Mouse (Mus musculus) spleen, postnatal 4 days (tissue): Measurements from ENCODE around the gene Fuom.

ENCODE experiments used
- DNase-seq, 2 experiments: peaks; one replicate each; pipeline ENCODE4 v3.0.0; 2022; ENCODE audit warnings: low spot score in 2 of 2

Fuom gene

DNA sequence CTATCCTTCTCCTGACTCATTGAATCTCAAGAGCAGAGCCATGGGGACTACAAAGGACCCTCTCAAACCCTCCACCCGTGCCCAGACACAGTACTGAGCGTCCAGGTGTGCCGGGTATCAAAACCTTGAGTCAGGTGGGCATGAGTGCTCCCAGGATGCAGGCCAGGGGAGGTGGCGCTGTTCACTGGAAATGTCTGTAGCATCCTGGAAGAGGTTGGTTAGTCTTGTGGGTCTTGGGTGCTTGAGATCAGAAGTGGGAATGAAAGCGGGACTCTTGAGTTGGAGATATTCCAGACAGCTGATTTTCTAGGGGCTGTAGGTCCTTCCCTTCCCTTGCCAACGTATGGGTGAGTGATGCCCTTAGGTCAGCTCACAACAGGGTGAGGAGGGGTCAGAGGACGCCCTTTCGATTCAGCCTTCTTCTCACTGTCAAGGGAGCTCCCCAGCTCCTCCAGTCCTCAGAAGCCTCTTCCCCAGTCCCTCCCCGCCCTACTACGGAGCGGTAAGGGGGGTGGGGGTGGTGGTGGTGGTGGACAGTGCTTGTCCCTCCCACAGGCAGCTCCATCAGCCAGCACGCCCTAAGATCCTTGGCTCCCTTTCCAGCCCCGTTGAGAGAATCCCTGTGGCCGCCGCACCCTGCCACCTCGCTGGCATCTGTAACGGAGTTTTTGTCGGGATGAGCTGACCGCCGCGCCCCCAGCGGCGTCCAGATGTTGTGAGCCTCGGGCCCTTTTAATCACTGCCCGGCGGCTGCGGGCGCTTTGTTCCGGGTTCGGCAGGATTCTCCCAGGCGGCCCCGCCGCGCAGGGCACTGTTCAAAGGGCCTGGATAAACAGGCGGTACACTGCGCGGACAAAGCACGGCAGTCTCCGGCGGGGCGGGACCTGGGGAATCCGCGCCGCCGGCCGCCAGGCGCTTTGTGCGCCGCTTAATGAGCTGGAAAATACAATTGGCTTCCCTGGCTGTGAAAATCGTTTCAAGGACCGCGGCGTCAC, 44.5 kb downstream of the Fuom start:
- no peak for DNase-seq

DNA sequence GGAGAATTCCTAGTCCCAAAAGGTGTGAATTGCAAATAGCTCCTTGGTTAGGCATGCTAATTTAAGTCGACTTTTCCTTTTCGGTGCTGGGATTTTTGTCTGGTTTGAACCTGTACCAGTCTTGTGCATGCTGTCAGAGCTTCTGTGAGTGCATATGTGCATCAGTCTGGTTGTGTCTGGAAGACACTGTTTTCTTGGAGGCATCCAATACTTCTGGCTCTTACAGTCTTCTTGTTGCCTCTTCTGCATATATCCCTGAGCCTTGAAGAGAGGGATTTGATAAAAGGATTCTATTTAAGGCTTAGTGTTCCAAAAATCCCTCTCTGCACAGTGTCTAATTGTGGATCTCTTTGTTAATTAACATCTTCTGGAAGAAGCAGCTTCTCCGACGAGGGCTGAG, 48.1 kb downstream of the Fuom start:
- DNase-seq: no peak

DNA sequence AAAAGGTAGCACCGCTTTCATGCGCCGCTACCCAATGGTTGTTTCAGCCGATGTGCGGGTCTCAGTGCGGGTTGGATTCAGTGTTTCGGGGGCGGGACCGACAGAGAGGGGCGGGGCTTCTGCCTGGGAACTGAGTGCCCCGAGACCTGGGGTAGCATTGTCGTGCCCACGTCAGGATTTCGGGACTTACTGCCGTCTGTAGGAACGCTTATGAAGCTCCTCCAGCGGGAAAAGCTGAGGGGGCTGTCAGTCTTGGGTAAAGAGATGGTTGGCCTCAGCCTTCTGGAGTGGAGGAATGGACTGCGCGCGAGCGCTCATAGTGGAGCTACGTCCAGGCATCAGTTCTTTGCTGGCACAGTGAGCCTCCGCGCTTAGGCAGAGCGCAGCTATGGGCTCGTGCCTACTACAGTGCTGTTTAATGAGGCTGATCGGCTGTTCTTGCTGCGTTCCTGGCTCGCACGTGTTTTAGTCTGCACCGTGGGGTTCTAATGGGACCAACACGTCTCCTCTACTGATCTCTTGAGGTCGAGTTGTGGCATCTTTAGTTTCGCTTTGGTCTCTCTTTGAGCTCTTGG, 53.0 kb downstream of the Fuom start:
- no peak for DNase-seq

DNA sequence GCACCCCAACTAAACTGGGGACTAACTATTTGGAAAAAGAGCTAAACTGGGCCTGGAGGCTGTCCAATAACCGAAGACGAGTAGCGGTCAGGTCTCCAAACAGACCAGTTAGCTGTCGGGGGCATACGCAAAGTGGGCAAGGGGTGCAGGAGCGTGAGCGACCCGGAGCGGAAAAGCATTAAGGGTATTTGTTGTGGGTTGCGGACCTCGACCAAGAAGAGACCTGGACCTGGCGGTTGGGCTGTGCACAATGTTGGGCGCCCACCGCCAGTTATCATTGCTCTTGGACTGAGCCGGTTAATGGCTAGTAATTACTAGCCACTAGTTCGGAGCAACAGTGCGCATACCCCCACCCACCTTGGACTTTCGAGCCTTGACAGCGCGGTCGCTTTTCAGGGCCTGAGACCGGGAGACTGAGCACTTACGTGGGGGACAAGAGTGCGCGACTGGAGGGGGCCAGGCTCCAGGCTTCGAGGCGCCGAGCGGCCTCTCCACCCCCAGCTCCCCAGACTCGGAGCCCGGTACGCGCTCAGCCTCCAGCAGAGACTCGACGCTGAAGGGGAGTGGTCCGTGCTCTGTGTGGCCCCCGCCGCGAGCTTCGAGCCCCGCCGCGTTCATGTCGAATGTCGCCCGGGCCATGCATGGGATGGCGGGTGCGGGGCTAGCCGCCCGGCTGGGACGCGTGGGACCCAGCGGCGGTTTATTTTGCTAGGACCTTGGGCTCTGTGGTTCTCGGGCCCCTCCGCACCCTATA, 53.7 kb downstream of the Fuom start, which contains the start of gene Msx3:
Gene Msx3, minus strand, starts transcription at position 729 of the 754 bp plus-strand sequence.
- no peak for DNase-seq

DNA sequence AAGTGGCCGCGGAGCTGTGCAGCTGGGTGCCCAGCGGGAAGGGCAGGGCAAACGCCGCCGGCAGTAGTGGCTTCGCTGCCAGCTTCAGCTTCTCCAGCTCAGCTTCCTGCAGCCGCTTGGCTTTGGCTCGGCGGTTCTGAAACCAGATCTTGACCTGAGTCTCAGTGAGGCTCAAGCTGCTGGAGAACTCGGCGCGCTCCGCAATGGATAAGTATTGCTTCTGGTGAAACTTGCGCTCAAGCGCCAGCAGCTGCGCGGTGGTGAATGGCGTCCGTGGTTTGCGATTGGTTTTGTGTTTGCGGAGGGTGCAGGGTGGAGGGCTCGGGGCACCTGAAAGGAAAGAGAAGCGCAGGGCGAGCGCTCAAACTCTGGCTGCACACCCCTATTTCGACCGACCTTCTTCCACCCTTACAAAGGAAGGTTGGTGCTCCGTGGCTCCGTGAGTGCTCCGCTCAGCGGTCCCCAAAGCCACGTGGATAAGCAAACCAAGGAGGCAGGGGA, 54.4 kb downstream of the Fuom start:
- no peak for DNase-seq
